ENCODE assay signal across 12 mouse cellular contexts in genomic region chr2:161004338-161004737, GRCm38 (mm10).
DNase-seq lines count a peak whose midpoint lies in the region; ATAC-seq and TF ChIP-seq lines count a peak whose summit lies in the region.
"Had no signal": no experiment of that assay in that cellular context is flagged by ENCODE, and none has a peak within 500 bp of the region (broad histone marks: within the 10 kb centered on the region; RNA-seq: fewer than 3 reads in every experiment).

No protein-coding gene starts in this region.

- no peak for ATAC-seq in liver, postnatal 0 days
- peak; percentile 98 for ATAC-seq in heart, postnatal 0 days (ENCODE audit: insufficient read depth, low read depth)
- ATAC-seq in lung, embryonic 14.5 days (ENCODE audit: insufficient read depth), result peak; percentile 60; the same call in 1 of the 2 replicates
- no peak for ATAC-seq in forebrain, embryonic 11.5 days (replicated peaks; ENCODE audit: low FRiP score)
- ATAC-seq: CD4-positive, CD25-positive, alpha-beta regulatory T cell, adult 4 months had no signal

- no peak for TF ChIP-seq EP300 in liver, postnatal 0 days (IDR thresholded peaks at IDR 0.05; ENCODE audit: low read depth)
- TF ChIP-seq EP300 in heart, postnatal 0 days (IDR thresholded peaks at IDR 0.05; ENCODE audit: low read depth), result no peak

- intact Hi-C loops in left cerebral cortex, postnatal 25 days (cut with DNase I), result no loop called here

- 62% methylated on average over 3 of the region's 3 CpGs for WGBS in liver, postnatal 0 days (ENCODE audit: insufficient replicate concordance)
- 39% methylated on average over 3 of the region's 3 CpGs for WGBS in heart, postnatal 0 days
- WGBS in lung, embryonic 14.5 days, result 67% methylated on average over 3 of the region's 3 CpGs
- 85% methylated on average over 3 of the region's 3 CpGs for WGBS in forebrain, embryonic 11.5 days

- H3K4me2 ChIP-seq in liver, postnatal 0 days (ENCODE audit: low read depth, low read length), result no peak overlapping the region
- no peak overlapping the region for H3K4me2 ChIP-seq in heart, postnatal 0 days (ENCODE audit: low read depth, low read length)
- no peak overlapping the region for H3K4me2 ChIP-seq in lung, embryonic 14.5 days
- no peak overlapping the region for H3K4me2 ChIP-seq in forebrain, embryonic 11.5 days (ENCODE audit: low read depth, low read length, severe bottlenecking)

- no peak overlapping the region for H3K4me3 ChIP-seq in liver, postnatal 0 days (ENCODE audit: low read depth, low read length)
- H3K4me3 ChIP-seq in heart, postnatal 0 days (ENCODE audit: low read depth, low read length), result no peak overlapping the region
- H3K4me3 ChIP-seq in lung, embryonic 14.5 days (ENCODE audit: low read depth, low read length), result no peak overlapping the region
- no peak overlapping the region for H3K4me3 ChIP-seq in forebrain, embryonic 11.5 days (ENCODE audit: low read depth, low read length)
- H3K4me3 ChIP-seq: myocyte had no signal

- H3K4me1 ChIP-seq in liver, postnatal 0 days (ENCODE audit: insufficient read depth), result no peaks in the 10 kb centered on the region
- H3K4me1 ChIP-seq in heart, postnatal 0 days (ENCODE audit: control insufficient read depth, insufficient read depth), result peaks cover 7% of the 10 kb centered on the region
- H3K4me1 ChIP-seq in lung, embryonic 14.5 days (ENCODE audit: insufficient read depth), result no peaks in the 10 kb centered on the region
- H3K4me1 ChIP-seq in forebrain, embryonic 11.5 days (replicated peaks; ENCODE audit: control insufficient read depth, insufficient read depth, low read length), result no peaks in the 10 kb centered on the region

- no peak overlapping the region for H3K9ac ChIP-seq in liver, postnatal 0 days (replicated peaks)
- no peak overlapping the region for H3K9ac ChIP-seq in heart, postnatal 0 days (replicated peaks; ENCODE audit: low read depth, low read length)
- no peak overlapping the region for H3K9ac ChIP-seq in lung, embryonic 14.5 days
- no peak overlapping the region for H3K9ac ChIP-seq in forebrain, embryonic 11.5 days (ENCODE audit: low read length)

- TF ChIP-seq CTCF in liver, postnatal 0 days (IDR thresholded peaks at IDR 0.05; ENCODE audit: low read depth), result no peak
- no peak for TF ChIP-seq CTCF in heart, postnatal 0 days (IDR thresholded peaks at IDR 0.05; ENCODE audit: low read depth)
- TF ChIP-seq CTCF in lung, embryonic 14.5 days (IDR thresholded peaks at IDR 0.05; ENCODE audit: low read depth), result no peak

- H3K36me3 ChIP-seq in liver, postnatal 0 days (replicated peaks; ENCODE audit: insufficient read depth, low read length), result peaks cover 6% of the 10 kb centered on the region
- peaks cover 24% of the 10 kb centered on the region for H3K36me3 ChIP-seq in heart, postnatal 0 days (replicated peaks; ENCODE audit: control insufficient read depth, insufficient read depth, low read length)
- H3K36me3 ChIP-seq in lung, embryonic 14.5 days (ENCODE audit: insufficient read depth), result peaks cover 51% of the 10 kb centered on the region
- no peaks in the 10 kb centered on the region; the same call in none of the 2 replicates for H3K36me3 ChIP-seq in forebrain, embryonic 11.5 days (ENCODE audit: control insufficient read depth, insufficient read depth, low read length)

- no peaks in the 10 kb centered on the region for H3K9me3 ChIP-seq in liver, postnatal 0 days (ENCODE audit: low read length)
- no peaks in the 10 kb centered on the region for H3K9me3 ChIP-seq in heart, postnatal 0 days (replicated peaks; ENCODE audit: control insufficient read depth, low read length)
- no peaks in the 10 kb centered on the region for H3K9me3 ChIP-seq in lung, embryonic 14.5 days (ENCODE audit: low read depth, low read length)
- H3K9me3 ChIP-seq in forebrain, embryonic 11.5 days (ENCODE audit: control insufficient read depth, low read length), result no peaks in the 10 kb centered on the region

- H3K27ac ChIP-seq in liver, postnatal 0 days (ENCODE audit: low read depth), result no peak overlapping the region
- H3K27ac ChIP-seq in heart, postnatal 0 days (ENCODE audit: low read depth), result 0 out of 2 replicates have a peak overlapping the region, but pooled peaks have one; percentile 5
- no peak overlapping the region for H3K27ac ChIP-seq in lung, embryonic 14.5 days (ENCODE audit: low read depth)
- no peak overlapping the region for H3K27ac ChIP-seq in forebrain, embryonic 11.5 days (ENCODE audit: low read depth, low read length)

- no peaks in the 10 kb centered on the region for H3K27me3 ChIP-seq in liver, postnatal 0 days (ENCODE audit: insufficient read depth, low read length)
- no peaks in the 10 kb centered on the region for H3K27me3 ChIP-seq in heart, postnatal 0 days (ENCODE audit: control insufficient read depth, insufficient read depth, low read length)
- H3K27me3 ChIP-seq in lung, embryonic 14.5 days (ENCODE audit: insufficient read depth, low read length), result no peaks in the 10 kb centered on the region
- H3K27me3 ChIP-seq in forebrain, embryonic 11.5 days (ENCODE audit: control insufficient read depth, insufficient read depth, low read length), result no peaks in the 10 kb centered on the region

- DNase-seq in liver, result peak; percentile 36
- DNase-seq in liver, postnatal 0 days, result no peak
- DNase-seq in heart, postnatal 0 days (ENCODE audit: low spot score), result peak; percentile 70
- peak; percentile 52 for DNase-seq in lung, embryonic 14.5 days
- no peak for DNase-seq in layer of hippocampus, adult 8-10 months (ENCODE audit: low spot score in 2 of 2)
- DNase-seq in right cerebral cortex, postnatal 4 days, result no peak
- DNase-seq in left cerebral cortex, postnatal 25 days (ENCODE audit: low spot score in 2 of 2), result no peak
- no peak for DNase-seq in forebrain, embryonic 11.5 days (ENCODE audit: low spot score)
- DNase-seq: kidney, adult 2 months; retina, postnatal 1 day had no signal

Comparison
In these comparisons a context has a peak if more than half of its experiments do, and no peak if none do; other contexts are left out.
1. DNase-seq: peak in liver (single experiment), heart, postnatal 0 days (single experiment) and lung, embryonic 14.5 days (single experiment); none in liver, postnatal 0 days (single experiment), layer of hippocampus, adult 8-10 months (0 of 2), right cerebral cortex, postnatal 4 days (single experiment), left cerebral cortex, postnatal 25 days (0 of 2) and forebrain, embryonic 11.5 days (single experiment).
2. ATAC-seq: peak in heart, postnatal 0 days (single experiment) and lung, embryonic 14.5 days (single experiment); none in liver, postnatal 0 days (single experiment) and forebrain, embryonic 11.5 days (single experiment).